Mouse (Mus musculus) neural tube, embryonic 12.5 days (tissue): ENCODE results near the gene Rps15a. TPM values are rescaled to one million over a fixed set of nuclear protein-coding genes. Genes with fewer than 3 reads are reported as not detected.

Experiments
- polyA plus RNA-seq: library from polyadenylated mRNA; unstranded; fragments of >200 nt; fragmentation: Nextera tagmentation; extraction: Ambion mirVana; gene quantifications from 2 replicates; pipeline ENCODE4 v1.2.1, GENCODE M21; 2016

Gene Rps15a
- polyA plus RNA-seq, 1 experiment from 2014 or later: 496 TPM

Other genes starting within 250 kb of the Rps15a start
- gene Arl6ip1, start 13.5 kb upstream of the Rps15a start, polyA plus RNA-seq: 389 and 484 TPM in 2 replicates
- 18.8 and 24.6 TPM in 2 replicates for gene Smg1, start 127.5 kb upstream of the Rps15a start, polyA plus RNA-seq